Mouse (Mus musculus): ENCODE measurements at regions not wholly inside any gene's neighbourhood (a gene's known extent, or its start where the extent isn't known, plus 50 kb on each side); places are given as distances from the start of the nearest gene placed in this dataset.

DNA sequence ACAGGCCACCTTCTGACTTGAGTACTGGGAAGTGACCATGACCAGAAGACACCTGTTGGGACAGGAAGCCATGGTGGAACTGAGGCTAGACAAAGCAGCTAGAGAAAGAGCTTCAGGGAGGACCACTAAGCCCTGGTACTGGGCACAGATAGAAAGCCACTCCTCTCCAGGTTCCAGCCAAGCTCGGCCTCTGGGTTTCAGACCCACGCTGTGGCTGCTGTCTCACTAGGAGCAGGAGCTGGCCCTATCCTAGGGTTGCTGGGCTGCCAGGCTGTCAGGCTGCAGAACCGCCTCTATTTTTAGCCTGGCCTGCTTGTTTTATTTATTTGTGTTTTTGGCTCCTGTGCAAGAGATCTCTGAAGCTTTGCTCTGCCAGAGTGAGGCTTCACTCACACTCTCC is 79.4 kb upstream of the Tnrc6c start:
- no peak overlapping the region for H3K9ac ChIP-seq (replicated peaks)
- H3K9me3 ChIP-seq (ENCODE audit: control insufficient read depth, low read length), result no peaks in the 10 kb centered on the region
- H3K27me3 ChIP-seq (ENCODE audit: control insufficient read depth, insufficient read depth, low read length), result no peaks in the 10 kb centered on the region
- WGBS (ENCODE audit: insufficient replicate concordance), result 45% methylated on average over 3 of the region's 3 CpGs
- TF ChIP-seq EP300 (IDR thresholded peaks at IDR 0.05; ENCODE audit: low read depth), result no peak
- no peaks in the 10 kb centered on the region for H3K36me3 ChIP-seq (replicated peaks; ENCODE audit: control insufficient read depth, insufficient read depth, low read depth)
- H3K4me1 ChIP-seq (replicated peaks; ENCODE audit: control insufficient read depth in 2 of 2, insufficient read depth in 2 of 2, low read length in 1 of 2), result no peaks in the 10 kb centered on the region
- no peak overlapping the region for H3K27ac ChIP-seq
- no peak for DNase-seq (ENCODE audit: low read depth in 3 of 3, low spot score in 3 of 3)
- no peak for ATAC-seq (ENCODE audit: insufficient read depth)
- H3K4me2 ChIP-seq (ENCODE audit: low read depth), result no peak overlapping the region
- H3K4me3 ChIP-seq (ENCODE audit: insufficient read depth in 1 of 2, low read depth in 2 of 2, low read length in 2 of 2), result no peak overlapping the region

- H3K27me3 ChIP-seq (ENCODE audit: control insufficient read depth, insufficient read depth, low read length), result no peaks in the 10 kb centered on the region
- H3K9ac ChIP-seq (replicated peaks), result no peak overlapping the region
- H3K36me3 ChIP-seq (replicated peaks; ENCODE audit: control insufficient read depth, insufficient read depth, low read depth), result no peaks in the 10 kb centered on the region
- no peaks in the 10 kb centered on the region for H3K4me1 ChIP-seq (replicated peaks; ENCODE audit: control insufficient read depth in 2 of 2, insufficient read depth in 2 of 2, low read length in 1 of 2)
- TF ChIP-seq CTCF (IDR thresholded peaks at IDR 0.05; ENCODE audit: low read depth) (no peak), EP300 (IDR thresholded peaks at IDR 0.05; ENCODE audit: low read depth) (no peak)
- H3K27ac ChIP-seq, result no peak overlapping the region
- 70% methylated on average over 2 of the region's 2 CpGs for WGBS (ENCODE audit: insufficient replicate concordance)
- H3K4me2 ChIP-seq (ENCODE audit: low read depth), result no peak overlapping the region
- ATAC-seq (ENCODE audit: insufficient read depth) (no peak), DNase-seq (ENCODE audit: low read depth in 3 of 3, low spot score in 3 of 3) (no peak)
- H3K9me3 ChIP-seq (ENCODE audit: control insufficient read depth, low read length), result no peaks in the 10 kb centered on the region
- H3K4me3 ChIP-seq (ENCODE audit: insufficient read depth in 1 of 2, low read depth in 2 of 2, low read length in 2 of 2), result no peak overlapping the region
Measured at GRCm38 (mm10) chr11:117579121-117579520, 75.0 kb upstream of the Tnrc6c start.

- Histone ChIP-seq H3K9ac (replicated peaks) (no peak overlapping the region), H3K36me3 (replicated peaks; ENCODE audit: control insufficient read depth, insufficient read depth, low read depth) (no peaks in the 10 kb centered on the region), H3K9me3 (ENCODE audit: control insufficient read depth, low read length) (no peaks in the 10 kb centered on the region), H3K27ac (no peak overlapping the region), H3K4me3 (ENCODE audit: insufficient read depth in 1 of 2, low read depth in 2 of 2, low read length in 2 of 2) (no peak overlapping the region), H3K4me1 (replicated peaks; ENCODE audit: control insufficient read depth in 2 of 2, insufficient read depth in 2 of 2, low read length in 1 of 2) (no peaks in the 10 kb centered on the region), H3K4me2 (ENCODE audit: low read depth) (no peak overlapping the region), H3K27me3 (ENCODE audit: control insufficient read depth, insufficient read depth, low read length) (no peaks in the 10 kb centered on the region)
- WGBS (ENCODE audit: insufficient replicate concordance), result 50% methylated on average over 3 of the region's 3 CpGs
- TF ChIP-seq CTCF (IDR thresholded peaks at IDR 0.05; ENCODE audit: low read depth) (no peak), EP300 (IDR thresholded peaks at IDR 0.05; ENCODE audit: low read depth) (no peak)
- ATAC-seq (ENCODE audit: insufficient read depth) (no peak), DNase-seq (ENCODE audit: low read depth in 3 of 3, low spot score in 3 of 3) (no peak)
Measured at GRCm38 (mm10) chr11:117579720-117580119, 74.4 kb upstream of the Tnrc6c start.

DNA sequence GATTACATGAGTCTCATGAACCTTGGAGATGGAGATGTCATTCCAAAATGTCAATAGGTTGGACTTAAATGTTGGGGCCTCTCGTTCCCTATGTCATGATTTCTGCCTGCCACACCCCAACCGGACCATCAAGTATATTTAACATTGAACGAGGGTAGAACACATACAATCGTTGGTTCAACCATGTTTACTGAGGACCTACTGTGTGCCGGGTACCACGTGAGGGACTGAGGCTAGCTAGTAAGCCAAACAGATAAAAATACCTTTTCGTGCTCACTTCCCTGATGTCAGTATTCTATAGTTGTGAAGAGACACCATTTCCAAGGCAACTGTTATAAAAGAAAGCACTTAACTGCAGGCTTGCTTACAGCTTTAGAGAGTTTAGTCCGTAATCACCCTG is 70.6 kb upstream of the Tnrc6c start:
- Histone ChIP-seq H3K4me1 (replicated peaks; ENCODE audit: control insufficient read depth in 2 of 2, insufficient read depth in 2 of 2, low read length in 1 of 2) (no peaks in the 10 kb centered on the region), H3K4me3 (ENCODE audit: insufficient read depth in 1 of 2, low read depth in 2 of 2, low read length in 2 of 2) (no peak overlapping the region), H3K36me3 (replicated peaks; ENCODE audit: control insufficient read depth, insufficient read depth, low read depth) (no peaks in the 10 kb centered on the region), H3K27me3 (ENCODE audit: control insufficient read depth, insufficient read depth, low read length) (no peaks in the 10 kb centered on the region), H3K4me2 (ENCODE audit: low read depth) (no peak overlapping the region), H3K9ac (replicated peaks) (no peak overlapping the region), H3K9me3 (ENCODE audit: control insufficient read depth, low read length) (no peaks in the 10 kb centered on the region), H3K27ac (no peak overlapping the region)
- DNase-seq (ENCODE audit: low read depth in 3 of 3, low spot score in 3 of 3) (no peak), ATAC-seq (ENCODE audit: insufficient read depth) (no peak)
- TF ChIP-seq EP300 (IDR thresholded peaks at IDR 0.05; ENCODE audit: low read depth), result no peak
- no peak for TF ChIP-seq CTCF (IDR thresholded peaks at IDR 0.05; ENCODE audit: low read depth)
- 67% methylated on average over 8 of the region's 8 CpGs for WGBS (ENCODE audit: insufficient replicate concordance)

- H3K27me3 ChIP-seq (ENCODE audit: control insufficient read depth, insufficient read depth, low read length), result no peaks in the 10 kb centered on the region
- no peak for DNase-seq (ENCODE audit: low read depth in 3 of 3, low spot score in 3 of 3)
- no peak overlapping the region for H3K9ac ChIP-seq (replicated peaks)
- no peak overlapping the region for H3K27ac ChIP-seq
- no peaks in the 10 kb centered on the region for H3K9me3 ChIP-seq (ENCODE audit: control insufficient read depth, low read length)
- ATAC-seq (ENCODE audit: insufficient read depth), result no peak
- TF ChIP-seq CTCF (IDR thresholded peaks at IDR 0.05; ENCODE audit: low read depth) (no peak), EP300 (IDR thresholded peaks at IDR 0.05; ENCODE audit: low read depth) (no peak)
- no peaks in the 10 kb centered on the region for H3K4me1 ChIP-seq (replicated peaks; ENCODE audit: control insufficient read depth in 2 of 2, insufficient read depth in 2 of 2, low read length in 1 of 2)
- no peak overlapping the region for H3K4me2 ChIP-seq (ENCODE audit: low read depth)
- 65% methylated on average over 5 of the region's 5 CpGs for WGBS (ENCODE audit: insufficient replicate concordance)
- H3K36me3 ChIP-seq (replicated peaks; ENCODE audit: control insufficient read depth, insufficient read depth, low read depth), result no peaks in the 10 kb centered on the region
- no peak overlapping the region for H3K4me3 ChIP-seq (ENCODE audit: insufficient read depth in 1 of 2, low read depth in 2 of 2, low read length in 2 of 2)
Measured at GRCm38 (mm10) chr11:117585556-117585955, 68.5 kb upstream of the Tnrc6c start.

DNA sequence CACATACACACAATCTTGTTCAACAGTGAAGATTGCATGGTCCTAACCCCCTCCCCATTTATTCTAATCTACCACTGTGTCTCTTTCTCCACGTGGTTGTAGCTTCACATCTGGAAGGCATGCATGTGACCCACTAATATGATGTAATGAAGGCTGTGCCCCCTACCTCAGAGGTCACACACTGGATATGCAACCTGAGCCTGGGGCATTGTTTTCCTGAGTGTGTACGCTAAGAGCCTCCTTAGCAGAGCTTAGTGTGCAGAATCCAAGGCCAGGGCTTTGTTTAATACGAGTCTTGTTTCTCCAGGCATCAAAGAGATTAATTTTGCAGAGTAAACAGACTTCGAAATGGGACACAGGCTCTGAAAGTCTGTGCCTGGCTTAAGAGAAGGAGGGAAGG is 68.0 kb upstream of the Tnrc6c start:
- 48% methylated on average over 4 of the region's 4 CpGs for WGBS (ENCODE audit: insufficient replicate concordance)

More for the DNA sequence above, 68.0 kb upstream of the Tnrc6c start:
- no peak for TF ChIP-seq CTCF (IDR thresholded peaks at IDR 0.05; ENCODE audit: low read depth)
- no peak for TF ChIP-seq EP300 (IDR thresholded peaks at IDR 0.05; ENCODE audit: low read depth)
- no peaks in the 10 kb centered on the region for H3K4me1 ChIP-seq (replicated peaks; ENCODE audit: control insufficient read depth in 2 of 2, insufficient read depth in 2 of 2, low read length in 1 of 2)
- no peaks in the 10 kb centered on the region for H3K36me3 ChIP-seq (replicated peaks; ENCODE audit: control insufficient read depth, insufficient read depth, low read depth)
- no peak overlapping the region for H3K9ac ChIP-seq (replicated peaks)
- no peaks in the 10 kb centered on the region for H3K27me3 ChIP-seq (ENCODE audit: control insufficient read depth, insufficient read depth, low read length)
- no peak overlapping the region for H3K4me2 ChIP-seq (ENCODE audit: low read depth)
- H3K27ac ChIP-seq, result no peak overlapping the region
- no peak overlapping the region for H3K4me3 ChIP-seq (ENCODE audit: insufficient read depth in 1 of 2, low read depth in 2 of 2, low read length in 2 of 2)
- ATAC-seq (ENCODE audit: insufficient read depth), result no peak
- no peak for DNase-seq (ENCODE audit: low read depth in 3 of 3, low spot score in 3 of 3)
- H3K9me3 ChIP-seq (ENCODE audit: control insufficient read depth, low read length), result no peaks in the 10 kb centered on the region

All from liver, embryonic 14.5 days (tissue).